Mouse (Mus musculus): ENCODE data around the gene Lrtm2.

DNA sequence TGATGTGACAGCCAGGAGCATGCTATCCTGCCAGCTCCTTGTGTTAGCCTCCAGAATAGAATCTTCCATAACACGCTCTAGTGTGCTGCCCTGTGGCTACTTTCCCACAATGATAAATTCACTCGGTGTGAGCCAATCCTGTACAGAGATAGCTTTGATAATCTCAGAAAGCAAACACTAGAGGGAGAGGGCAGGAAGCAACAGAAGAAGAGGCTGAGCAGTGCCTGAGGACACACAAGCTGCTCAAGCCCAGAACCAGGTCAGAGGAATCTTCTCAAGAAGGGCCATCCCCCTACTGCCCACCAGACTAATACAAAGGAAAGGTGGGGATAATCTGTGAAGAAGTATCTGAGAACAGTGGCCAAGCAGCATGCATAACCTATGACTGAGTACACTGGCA is 36.8 kb upstream of the Lrtm2 start:
- TF ChIP-seq CTCF (IDR thresholded peaks at IDR 0.05; ENCODE audit: low read depth, low read length) (no peak), POLR2A (IDR thresholded peaks at IDR 0.05; ENCODE audit: extremely low read depth, insufficient read depth, low read length) (no peak)
